Mouse (Mus musculus) large intestine, adult 2 months (tissue): ENCODE data around the gene 2900026A02Rik. TPM values are rescaled to one million over a fixed set of nuclear protein-coding genes. Genes with fewer than 3 reads are reported as not detected.

Source experiments
- DNase-seq: peaks from one replicate; pipeline ENCODE4 v3.0.0-alpha.2; 2012; ENCODE audit warnings: low read depth, low spot score
- WGBS: fragments of 180-500 bp; shearing (Covaris S2); methylation state at CpG from one replicate; pipeline ENCODE4 v1.1.7; 2018; 5-methylcytosine and 5-hydroxymethylcytosine counted together
- polyA plus RNA-seq: library from polyadenylated mRNA; depleted of rRNA; stranded (reverse); fragments of >200 nt; gene quantifications from 2 replicates; pipeline ENCODE4 v1.2.3, GENCODE M21; 2012; rRNA removed

Gene 2900026A02Rik
- polyA plus RNA-seq, 1 experiment = 45.7 TPM

GRCm38 (mm10) chr5:113082356-113083168 is 138.5 kb downstream of the 2900026A02Rik start:
- no peak for DNase-seq
- 37% methylated on average over 19 of the region's 19 CpGs for WGBS

- 48% methylated on average over 8 of the region's 8 CpGs for WGBS
- no peak for DNase-seq
Observed at GRCm38 (mm10) chr5:113081439-113081838, 139.6 kb downstream of the 2900026A02Rik start, which contains the start of gene Crybb3. TSS of gene Crybb3 (minus strand) at chr5:113081584.

DNA sequence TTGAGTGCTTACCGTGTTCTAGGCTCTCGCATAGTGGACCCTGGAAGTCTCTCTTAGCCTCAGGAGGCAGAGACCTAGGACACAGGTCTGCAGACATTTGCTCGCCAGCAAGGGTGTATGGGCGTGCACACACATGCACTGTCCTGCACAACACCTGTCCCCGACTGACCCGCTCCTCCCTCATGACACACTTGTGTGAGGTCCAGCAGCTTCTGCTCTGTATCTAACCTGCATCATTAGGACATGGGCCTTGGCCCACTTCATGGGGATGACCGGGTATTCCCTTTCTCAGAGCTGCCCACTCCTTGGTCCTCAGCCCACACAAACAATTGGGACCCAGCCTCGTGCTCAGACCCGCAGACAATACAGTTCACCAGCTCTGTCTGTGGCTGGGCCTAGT is 140.0 kb downstream of the 2900026A02Rik start:
- no peak for DNase-seq
- WGBS = 79% methylated on average over 9 of the region's 9 CpGs

DNA sequence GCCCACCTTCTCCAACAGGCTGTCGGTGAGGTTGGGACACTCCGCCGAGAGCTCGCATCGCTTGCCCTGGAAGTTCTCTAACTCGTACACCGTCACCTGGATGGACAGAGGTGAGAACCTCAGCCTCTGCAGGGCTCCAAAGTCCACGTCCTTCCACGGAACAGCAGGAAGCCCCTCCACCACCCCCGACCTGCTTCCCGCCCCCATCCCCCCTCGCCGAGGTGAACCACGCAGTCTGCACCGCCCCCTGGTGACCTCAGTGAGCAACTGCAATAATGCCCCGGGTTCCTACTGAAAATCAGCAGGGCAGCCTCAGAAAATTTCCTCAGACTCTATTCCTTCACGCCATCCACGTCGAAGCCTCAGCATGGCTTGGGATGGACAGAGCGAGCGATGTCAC is 141.3 kb downstream of the 2900026A02Rik start:
- no peak for DNase-seq
- WGBS = 34% methylated on average over 21 of the region's 21 CpGs

DNA sequence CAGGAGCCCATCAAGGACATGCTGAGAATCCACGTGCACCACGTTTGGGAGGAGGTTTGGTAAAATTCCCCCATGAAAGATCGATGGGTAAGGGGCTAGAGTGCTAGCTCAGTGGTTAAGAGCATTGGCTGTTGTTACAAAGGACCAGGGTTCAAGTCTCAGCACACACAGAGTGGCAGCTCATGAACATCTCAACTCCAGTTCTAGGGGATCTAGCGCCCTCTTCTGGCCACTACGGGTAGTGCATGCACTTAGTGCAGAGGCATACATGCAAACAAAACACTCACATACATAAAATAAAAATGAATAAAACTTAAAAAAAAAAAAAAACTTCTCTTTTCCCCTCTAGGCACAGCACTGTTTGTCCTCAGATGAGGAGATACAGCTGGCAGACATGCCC is 142.3 kb downstream of the 2900026A02Rik start:
- WGBS = 59% methylated on average over 5 of the region's 5 CpGs
- DNase-seq = no peak

DNA sequence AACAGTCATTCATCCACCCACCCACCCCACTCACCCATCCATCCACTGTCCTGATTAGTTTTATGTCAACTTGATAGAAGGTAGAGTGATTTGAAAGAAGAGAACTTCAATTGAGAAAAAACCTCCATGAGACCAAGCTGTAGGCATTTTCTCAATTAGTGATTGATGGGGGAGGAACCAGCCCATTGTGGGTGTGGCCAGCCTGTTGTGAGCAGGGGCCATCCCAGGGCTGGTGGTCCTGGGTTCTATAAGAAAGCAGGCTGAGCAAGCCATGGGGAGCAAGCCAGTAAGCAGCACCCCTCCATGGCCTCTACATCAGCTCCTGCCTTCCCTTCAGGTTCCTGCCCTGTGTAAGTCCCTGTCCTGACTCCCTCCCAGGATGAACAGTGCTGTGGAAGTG is 151.0 kb downstream of the 2900026A02Rik start, which contains the start of gene Crybb2:
Gene Crybb2, minus strand, starts transcription at position 101 of the 400 bp plus-strand sequence.
- DNase-seq = no peak

GRCm38 (mm10) chr5:113054308-113054707 is 166.7 kb downstream of the 2900026A02Rik start:
- DNase-seq = peak; percentile 22
- 4% methylated on average over 16 of the region's 16 CpGs for WGBS

DNA sequence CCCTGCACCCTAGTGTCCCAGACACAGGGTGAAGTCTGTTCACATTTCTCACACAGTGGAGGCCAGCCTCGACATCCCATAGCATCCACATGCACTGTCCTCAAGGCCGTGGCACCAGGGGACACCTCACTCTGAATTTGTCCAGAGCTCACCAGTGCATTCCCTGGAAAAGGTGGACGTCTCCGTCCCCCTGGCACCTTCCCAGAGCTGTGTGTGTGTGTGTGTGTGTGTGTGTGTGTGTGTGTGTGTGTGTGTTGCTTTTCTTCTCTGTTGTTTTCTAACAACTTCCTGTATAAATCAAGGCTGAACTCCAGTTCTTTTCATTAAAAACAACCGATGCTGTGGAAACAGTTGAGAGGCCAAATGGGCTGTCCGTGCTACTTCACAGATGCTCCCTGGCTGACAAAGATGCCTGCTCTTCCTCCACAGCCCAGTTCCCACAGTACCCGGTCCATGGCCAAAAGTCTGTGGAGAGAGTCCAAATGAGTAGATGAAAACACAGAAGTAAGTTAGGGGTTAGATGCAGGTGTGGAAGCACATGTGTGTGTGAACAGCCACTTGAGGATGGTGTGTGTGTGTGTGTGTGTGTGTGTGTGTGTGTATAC is 170.4 kb downstream of the 2900026A02Rik start:
- DNase-seq = no peak
- 51% methylated on average over 7 of the region's 7 CpGs for WGBS

- no peak for DNase-seq
Observed at GRCm38 (mm10) chr5:113049876-113050275, 171.2 kb downstream of the 2900026A02Rik start.

GRCm38 (mm10) chr5:113045511-113046273 is 175.3 kb downstream of the 2900026A02Rik start:
- DNase-seq = no peak
- WGBS = 92% methylated on average over 10 of the region's 10 CpGs

DNA sequence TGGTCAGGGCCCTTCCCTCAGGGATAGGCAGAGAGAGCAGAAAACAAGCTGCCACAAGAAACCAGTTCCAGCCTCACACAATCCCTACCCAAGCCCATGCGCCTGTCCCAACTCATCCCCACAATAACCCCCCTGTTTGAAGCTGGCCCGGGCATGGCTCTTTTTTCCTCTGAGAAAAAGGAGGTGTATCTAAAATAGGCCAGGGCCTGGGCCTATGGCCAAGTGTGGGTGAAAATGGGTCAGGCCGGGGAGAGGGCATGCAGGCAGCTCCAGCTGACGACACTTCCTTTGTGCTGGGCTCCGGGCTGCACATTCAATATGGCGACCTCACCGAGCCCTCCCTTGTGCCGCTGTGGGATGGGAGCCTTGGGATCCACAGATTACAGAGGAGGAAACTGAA is 177.5 kb downstream of the 2900026A02Rik start:
- no peak for DNase-seq
- 84% methylated on average over 8 of the region's 8 CpGs for WGBS

GRCm38 (mm10) chr5:113041567-113042071 is 179.4 kb downstream of the 2900026A02Rik start:
- 32% methylated on average over 5 of the region's 5 CpGs for WGBS
- DNase-seq = no peak

- DNase-seq = no peak
- WGBS = 65% methylated on average over 6 of the region's 6 CpGs
Observed at GRCm38 (mm10) chr5:113040776-113041175, 180.3 kb downstream of the 2900026A02Rik start.

GRCm38 (mm10) chr5:113038601-113039000 is 182.4 kb downstream of the 2900026A02Rik start:
- 80% methylated on average over 6 of the region's 6 CpGs for WGBS
- no peak for DNase-seq

Other genes with a start within 250 kb of the 2900026A02Rik start
- gene Grk3, start 205.4 kb downstream of the 2900026A02Rik start, polyA plus RNA-seq = 4.4 and 8.0 TPM in 2 replicates
- gene Crybb2, start 151.1 kb downstream of the 2900026A02Rik start, polyA plus RNA-seq = 0.17 TPM in 1 of 2 replicates, not detected in the other
- gene Crybb3, start 139.7 kb downstream of the 2900026A02Rik start, polyA plus RNA-seq = 5.9 and 6.1 TPM in 2 replicates
- gene Tmem211, start 5.7 kb upstream of the 2900026A02Rik start, polyA plus RNA-seq = not detected in 2 replicates
- gene Sgsm1, start 89.5 kb upstream of the 2900026A02Rik start, polyA plus RNA-seq = 7.1 and 7.5 TPM in 2 replicates
- gene Aym1, start 136.1 kb upstream of the 2900026A02Rik start, polyA plus RNA-seq = not detected in 2 replicates